Mouse (Mus musculus) ES-Bruce4 (cell line): ENCODE data around the gene Ankrd16. TPM values are rescaled to one million over a fixed set of nuclear protein-coding genes. Genes with fewer than 3 reads are reported as not detected.

Experiments used
- H3K27ac ChIP-seq: 2 replicates; pipeline ENCODE4 v1.5.1; 2012; ENCODE audit warnings: low read length, inconsistent platforms; ENCODE audit not compliant: insufficient read depth
- H3K27me3 ChIP-seq: 2 replicates; pipeline ENCODE4 v1.6.1; 2012; ENCODE audit warnings: mild to moderate bottlenecking, low read length, inconsistent platforms; ENCODE audit not compliant: control insufficient read depth, poor library complexity, insufficient read depth, severe bottlenecking
- H3K36me3 ChIP-seq: 2 replicates; pipeline ENCODE4 v1.6.1; 2012; ENCODE audit warnings: inconsistent platforms, mild to moderate bottlenecking, low read length, moderate library complexity; ENCODE audit not compliant: control insufficient read depth, poor library complexity, insufficient read depth, severe bottlenecking
- H3K4me1 ChIP-seq: one replicate; pipeline ENCODE4 v1.8.1; 2011; ENCODE audit warnings: low read length; ENCODE audit not compliant: control insufficient read depth, insufficient read depth
- H3K4me3 ChIP-seq: 2 replicates; pipeline ENCODE4 v1.5.1; 2011; ENCODE audit warnings: low read depth, mild to moderate bottlenecking, low read length
- H3K9ac ChIP-seq: 2 replicates; pipeline ENCODE4 v1.6.1; 2012; ENCODE audit warnings: low read depth, mild to moderate bottlenecking, inconsistent platforms; ENCODE audit not compliant: poor library complexity, severe bottlenecking
- H3K9me3 ChIP-seq: replicated peaks from 2 replicates; pipeline ENCODE4 v1.6.1; 2012; ENCODE audit warnings: mild to moderate bottlenecking, low read length, inconsistent platforms; ENCODE audit not compliant: control insufficient read depth, poor library complexity, insufficient read depth, severe bottlenecking
- CTCF ChIP-seq: IDR thresholded peaks from one replicate; pipeline ENCODE4 v1.8.1; 2011; ENCODE audit warnings: low read depth, low read length
- EP300 ChIP-seq: IDR thresholded peaks from 2 replicates; pipeline ENCODE4 v1.6.1; 2011; ENCODE audit warnings: low read depth, low read length; ENCODE audit not compliant: insufficient read depth
- POLR2A ChIP-seq: IDR thresholded peaks from one replicate; pipeline ENCODE4 v1.8.1; 2011; ENCODE audit warnings: low read length; ENCODE audit not compliant: insufficient read depth
- polyA plus RNA-seq: library from polyadenylated mRNA; stranded (reverse); fragments of >200 nt; gene quantifications from 2 replicates; pipeline ENCODE4 v1.2.4, GENCODE M21; 2011; ENCODE audit warnings: low read depth; ENCODE audit not compliant: missing spikeins, insufficient read depth, insufficient read length

The Ankrd16 gene
- polyA plus RNA-seq, 1 experiment = 24.6 TPM

- Histone ChIP-seq H3K9ac (no peak overlapping the region), H3K27ac (no peak overlapping the region), H3K4me1 (no peaks in the 10 kb centered on the region), H3K36me3 (peaks cover 25% of the 10 kb centered on the region), H3K4me3 (no peak overlapping the region), H3K9me3 (no peaks in the 10 kb centered on the region), H3K27me3 (no peaks in the 10 kb centered on the region)
- TF ChIP-seq EP300 = no peak
- no peak for TF ChIP-seq POLR2A
Measured at GRCm38 (mm10) chr2:11762541-11762940, 15.1 kb upstream of the Ankrd16 start.

GRCm38 (mm10) chr2:11765694-11766093, 12.0 kb upstream of the Ankrd16 start:
- H3K4me1 ChIP-seq = no peaks in the 10 kb centered on the region
- H3K4me3 ChIP-seq = no peak overlapping the region
- TF ChIP-seq EP300 (no peak), CTCF (no peak), POLR2A (no peak)
- H3K9me3 ChIP-seq = no peaks in the 10 kb centered on the region
- H3K9ac ChIP-seq = no peak overlapping the region
- H3K27me3 ChIP-seq = no peaks in the 10 kb centered on the region
- H3K27ac ChIP-seq = no peak overlapping the region
- peaks cover 15% of the 10 kb centered on the region for H3K36me3 ChIP-seq

GRCm38 (mm10) chr2:11766485-11767160, 11.1 kb upstream of the Ankrd16 start:
- no peak overlapping the region for H3K4me3 ChIP-seq
- peaks cover 15% of the 10 kb centered on the region for H3K36me3 ChIP-seq
- H3K27ac ChIP-seq = no peak overlapping the region
- no peaks in the 10 kb centered on the region for H3K27me3 ChIP-seq
- no peak overlapping the region for H3K9ac ChIP-seq
- TF ChIP-seq EP300 (no peak), CTCF (no peak), POLR2A (no peak)
- no peaks in the 10 kb centered on the region for H3K4me1 ChIP-seq
- no peaks in the 10 kb centered on the region for H3K9me3 ChIP-seq

GRCm38 (mm10) chr2:11767161-11767545, 10.5 kb upstream of the Ankrd16 start:
- Histone ChIP-seq H3K4me3 (no peak overlapping the region), H3K9me3 (no peaks in the 10 kb centered on the region), H3K27me3 (no peaks in the 10 kb centered on the region), H3K4me1 (no peaks in the 10 kb centered on the region), H3K27ac (no peak overlapping the region), H3K36me3 (peaks cover 15% of the 10 kb centered on the region), H3K9ac (no peak overlapping the region)
- TF ChIP-seq EP300 = no peak
- no peak for TF ChIP-seq POLR2A
- TF ChIP-seq CTCF = no peak

- no peak overlapping the region for H3K4me3 ChIP-seq
- no peak for TF ChIP-seq CTCF
- no peak for TF ChIP-seq EP300
- no peak for TF ChIP-seq POLR2A
- H3K9ac ChIP-seq = no peak overlapping the region
- H3K27me3 ChIP-seq = no peaks in the 10 kb centered on the region
- H3K9me3 ChIP-seq = no peaks in the 10 kb centered on the region
- peaks cover 3% of the 10 kb centered on the region for H3K36me3 ChIP-seq
- no peak overlapping the region for H3K27ac ChIP-seq
- no peaks in the 10 kb centered on the region for H3K4me1 ChIP-seq
Measured at GRCm38 (mm10) chr2:11771701-11772100, 6.0 kb upstream of the Ankrd16 start.

GRCm38 (mm10) chr2:11772401-11772800, 5.3 kb upstream of the Ankrd16 start:
- H3K9me3 ChIP-seq = no peaks in the 10 kb centered on the region
- TF ChIP-seq CTCF = no peak
- no peak overlapping the region for H3K27ac ChIP-seq
- H3K4me3 ChIP-seq = no peak overlapping the region
- H3K36me3 ChIP-seq = no peaks in the 10 kb centered on the region
- H3K27me3 ChIP-seq = no peaks in the 10 kb centered on the region
- H3K9ac ChIP-seq = no peak overlapping the region
- no peaks in the 10 kb centered on the region for H3K4me1 ChIP-seq
